Mouse (Mus musculus) CD4-positive, CD25-positive, alpha-beta regulatory T cell, adult 4 months (primary cell): ENCODE data around the gene Apom. TPM values are rescaled to one million over a fixed set of nuclear protein-coding genes. Genes with fewer than 3 reads are reported as not detected.
"Not testable (repeated sequence)": the region's sequence is repeated elsewhere in the genome, so short reads cannot be mapped to it uniquely, and the experiment has no call there.

Experiments
- ATAC-seq: one replicate; pipeline ENCODE4 v1.8.0; 2017
- polyA plus RNA-seq, 2 experiments: library from polyadenylated mRNA; unstranded; fragments of 100-300 nt; shearing (Covaris generic); gene quantifications; one replicate each; pipeline ENCODE4 v1.2.1; 2017

Apom gene
- polyA plus RNA-seq, 2 experiments from 2014 or later: 0.32 TPM; not detected in 1

DNA sequence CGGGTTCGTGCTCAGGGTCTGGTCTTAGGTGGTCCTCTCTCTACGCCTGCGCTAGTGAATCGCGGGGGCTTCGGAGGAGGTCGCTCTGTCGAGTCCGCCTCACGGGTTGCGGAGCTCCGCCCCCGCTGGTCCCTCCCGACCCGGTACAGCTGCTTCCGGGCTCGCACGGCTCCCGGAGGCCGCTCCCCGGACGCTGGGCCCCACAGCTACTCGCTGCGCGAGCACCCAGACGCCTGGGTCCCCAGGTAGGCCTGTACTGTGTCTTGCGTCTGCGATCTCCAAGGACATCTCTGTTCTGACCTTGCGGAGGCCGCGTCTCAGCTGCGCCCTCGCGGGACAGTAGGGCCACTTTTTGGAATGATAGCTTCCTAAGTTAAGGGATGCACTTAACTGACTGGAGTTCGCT is 5.6 kb downstream of the Apom start, which contains the start of gene D17H6S53E:
TSS of gene D17H6S53E (plus strand) at position 168 of the 406 bp plus-strand sequence.
- peak; percentile 75 for ATAC-seq

GRCm38 (mm10) chr17:35125578-35125977 is 6.3 kb downstream of the Apom start:
- ATAC-seq: no peak

GRCm38 (mm10) chr17:35125081-35125480 is 6.8 kb downstream of the Apom start:
- ATAC-seq: no peak

- ATAC-seq: not testable (repeated sequence)
Observed at GRCm38 (mm10) chr17:35124261-35124896, 7.5 kb downstream of the Apom start.

- not testable (repeated sequence) for ATAC-seq
Observed at GRCm38 (mm10) chr17:35123287-35123686, 8.6 kb downstream of the Apom start.

DNA sequence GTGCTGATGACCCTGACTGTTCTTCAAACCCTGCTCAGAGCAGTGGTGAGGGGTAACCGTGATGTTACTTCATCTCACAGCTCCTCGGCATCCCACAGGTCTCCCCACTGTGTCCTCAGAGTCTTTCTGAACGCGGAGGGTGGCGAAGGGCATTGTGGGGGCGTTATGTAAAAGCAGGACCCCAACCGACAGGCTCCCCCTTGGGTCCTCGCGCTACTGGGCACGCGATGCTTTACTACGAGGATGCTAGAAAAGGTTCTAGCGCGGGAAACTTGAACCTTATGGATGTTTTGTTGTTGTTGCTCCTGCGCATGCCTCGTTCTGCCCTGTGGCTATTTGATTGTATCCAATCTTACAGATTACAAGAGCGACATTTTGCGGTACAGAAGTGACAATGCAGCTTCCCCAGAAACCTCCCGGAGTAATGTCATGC is 10.0 kb downstream of the Apom start, which contains the start of gene Csnk2b:
TSS of gene Csnk2b (minus strand) at position 183 of the 433 bp plus-strand sequence.
- ATAC-seq: no peak

GRCm38 (mm10) chr17:35121143-35121799 is 10.6 kb downstream of the Apom start, which contains the start of gene Gpank1:
TSS of gene Gpank1 (plus strand) at chr17:35121455.
- ATAC-seq: peak; percentile 95

DNA sequence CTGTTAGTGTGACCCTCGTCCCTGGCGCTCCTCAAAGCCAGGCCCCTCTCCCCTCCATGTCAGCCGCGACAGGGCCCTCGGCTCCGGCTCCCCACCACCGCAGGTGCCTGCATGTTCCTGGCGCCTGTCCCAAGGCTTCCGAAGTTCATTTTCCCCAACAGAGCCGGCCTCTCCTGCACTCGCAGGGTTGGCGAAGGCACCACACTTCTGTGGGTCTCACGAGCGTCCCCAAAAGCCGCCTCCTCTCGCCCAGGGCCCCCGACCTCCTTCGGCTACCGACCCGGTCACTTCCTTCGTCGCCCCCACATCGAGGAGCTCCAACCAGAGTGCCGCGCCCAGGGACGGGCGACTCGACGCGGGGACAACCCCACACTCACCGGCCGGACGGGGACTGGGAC is 11.1 kb downstream of the Apom start:
- no peak for ATAC-seq

GRCm38 (mm10) chr17:35115046-35116019 is 16.5 kb downstream of the Apom start, which contains the start of gene Ly6g5b:
TSS of gene Ly6g5b (minus strand) at chr17:35115428.
- peak; percentile 70 for ATAC-seq

DNA sequence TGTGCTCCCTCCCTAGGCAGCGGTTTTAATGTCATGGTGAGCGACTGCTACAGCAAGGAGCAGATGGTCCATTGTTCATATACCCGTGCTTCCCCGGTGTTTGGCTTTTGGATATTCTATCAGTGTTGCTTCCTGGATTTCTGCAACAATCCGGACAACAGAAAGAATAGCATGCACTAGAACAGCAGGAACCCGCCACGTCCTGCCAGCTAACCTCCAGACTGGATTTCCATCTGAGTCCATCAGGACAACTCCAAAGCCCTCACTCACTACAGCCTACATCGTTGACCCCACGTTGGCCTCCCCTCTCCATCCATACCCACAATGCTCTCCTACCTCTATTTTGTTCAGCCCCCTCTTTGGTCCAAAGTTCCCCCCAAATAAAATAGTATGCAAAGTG is 20.1 kb downstream of the Apom start:
- no peak for ATAC-seq

DNA sequence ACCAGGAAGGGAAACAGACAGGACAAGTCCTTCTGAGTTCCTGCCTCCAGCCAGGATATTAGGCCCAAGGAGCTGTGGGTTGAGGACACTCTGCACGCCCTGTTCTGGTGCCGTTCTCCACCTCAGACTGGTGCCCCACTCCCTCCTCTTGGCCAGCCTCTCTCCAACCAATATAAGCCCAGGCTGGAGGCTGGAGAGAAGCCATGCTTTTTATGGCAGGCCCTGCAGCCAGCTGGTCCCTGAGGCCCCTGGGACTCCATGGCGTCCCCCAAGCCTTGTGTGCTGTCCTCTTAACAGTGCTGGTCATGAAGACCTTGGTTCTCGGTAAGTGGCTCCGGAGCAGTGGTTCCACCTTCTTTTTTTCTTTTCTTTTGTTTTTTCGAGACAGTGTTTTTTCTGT is 23.8 kb downstream of the Apom start, which contains the start of gene Ly6g5c:
TSS of gene Ly6g5c (plus strand) at position 183 of the 400 bp plus-strand sequence.
- no peak for ATAC-seq

GRCm38 (mm10) chr17:35106522-35106921 is 25.3 kb downstream of the Apom start:
- ATAC-seq: no peak

- ATAC-seq: no peak
Observed at GRCm38 (mm10) chr17:35105740-35106389, 26.0 kb downstream of the Apom start.

DNA sequence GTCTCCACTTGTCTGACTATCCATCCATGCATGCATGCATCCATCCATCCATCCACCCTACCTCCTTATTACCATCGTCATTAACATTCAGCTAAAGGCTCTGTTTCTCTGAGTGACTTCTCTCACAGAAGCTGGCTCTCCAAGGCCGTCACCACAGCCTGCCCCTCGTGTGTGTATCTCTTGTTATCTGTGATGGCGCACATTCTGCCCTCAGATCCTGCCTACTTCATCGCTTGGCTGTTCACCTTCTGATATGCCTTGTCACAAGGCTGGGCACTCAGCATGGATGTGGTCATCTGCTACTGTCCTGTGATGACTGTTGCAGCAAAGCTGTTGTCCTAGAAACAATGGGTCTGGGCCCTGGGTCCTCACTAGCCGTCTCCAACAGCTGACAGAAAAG is 27.1 kb downstream of the Apom start:
- ATAC-seq: no peak

DNA sequence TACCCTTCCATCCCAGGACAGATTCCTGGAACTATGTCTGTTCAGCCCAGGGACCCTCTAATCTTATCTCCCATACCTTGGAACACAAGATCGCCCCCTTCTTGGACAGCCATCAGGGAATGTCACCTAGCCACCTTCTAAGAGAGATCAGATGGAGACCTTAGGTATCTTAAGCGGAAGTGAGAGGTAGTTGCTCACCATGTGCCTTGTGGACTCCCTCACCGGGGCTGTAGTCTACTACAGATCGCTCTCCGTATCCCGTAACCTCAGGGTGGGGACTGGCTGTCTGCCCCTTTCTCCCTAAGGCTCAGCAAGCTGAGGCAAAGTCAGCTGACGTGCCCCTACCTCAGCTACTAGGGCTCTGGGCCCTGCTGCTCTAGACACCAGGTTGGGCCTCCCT is 27.8 kb downstream of the Apom start:
- ATAC-seq: no peak

DNA sequence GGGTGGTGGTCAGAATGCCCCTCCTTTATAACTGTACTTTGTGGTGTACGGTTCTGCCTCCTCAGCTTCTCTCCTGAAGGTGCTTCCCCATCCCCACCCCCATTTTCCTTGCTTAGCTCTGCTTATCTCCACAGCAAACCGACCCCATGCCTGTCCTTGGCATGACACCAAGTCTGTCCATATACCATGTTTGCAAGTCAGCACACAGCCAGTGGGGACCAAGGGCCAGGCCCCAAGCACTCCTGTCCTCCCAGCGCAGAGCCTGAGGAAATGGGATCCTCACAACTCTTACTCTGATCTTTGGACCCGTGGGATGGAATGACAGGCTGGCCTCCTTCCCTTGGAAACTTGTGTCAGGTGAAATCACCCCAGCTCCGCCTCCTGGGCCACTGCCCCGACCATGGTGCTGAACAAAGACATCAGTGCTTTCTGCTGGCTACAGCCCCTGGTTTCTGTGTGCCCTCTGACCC is 28.6 kb downstream of the Apom start:
- ATAC-seq: no peak

DNA sequence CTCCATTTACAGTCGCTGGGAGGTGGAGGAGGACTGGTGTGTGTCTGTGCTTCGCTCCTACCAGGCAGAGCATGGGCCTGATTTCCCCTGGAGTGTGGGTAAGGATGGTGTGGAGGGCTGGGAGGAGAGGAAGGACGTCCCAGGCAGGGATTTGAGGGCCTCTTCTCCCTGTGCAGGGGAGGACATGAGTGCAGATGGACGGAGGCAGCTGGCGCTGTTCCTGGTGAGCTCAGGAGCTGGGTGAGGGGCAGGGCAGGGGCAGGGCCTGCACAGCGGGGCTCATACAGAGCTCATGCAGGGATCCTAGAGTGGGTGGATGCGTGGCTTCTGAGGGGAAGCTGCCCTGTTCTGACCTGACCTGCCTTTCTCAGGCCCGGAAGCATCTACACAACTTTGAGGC is 29.6 kb downstream of the Apom start:
- ATAC-seq: no peak

DNA sequence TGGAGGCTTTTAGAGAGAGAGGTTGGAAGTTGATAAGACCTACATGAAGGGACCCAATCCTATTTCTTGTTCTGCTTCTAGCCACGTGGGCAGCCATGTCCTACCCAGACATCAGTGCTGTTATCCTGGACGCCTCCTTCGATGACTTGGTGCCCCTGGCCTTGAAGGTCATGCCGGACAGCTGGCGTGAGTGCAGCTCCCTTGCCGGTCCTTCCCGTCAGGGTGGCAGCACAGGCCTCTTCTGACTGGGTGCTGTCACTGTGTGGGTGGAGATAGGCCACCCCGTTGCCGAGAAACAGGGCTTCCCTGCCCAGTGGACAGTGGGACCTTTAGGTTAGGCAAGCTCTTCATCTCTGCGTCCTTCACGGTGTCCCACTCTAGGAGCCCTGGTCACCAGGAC is 30.7 kb downstream of the Apom start:
- no peak for ATAC-seq

DNA sequence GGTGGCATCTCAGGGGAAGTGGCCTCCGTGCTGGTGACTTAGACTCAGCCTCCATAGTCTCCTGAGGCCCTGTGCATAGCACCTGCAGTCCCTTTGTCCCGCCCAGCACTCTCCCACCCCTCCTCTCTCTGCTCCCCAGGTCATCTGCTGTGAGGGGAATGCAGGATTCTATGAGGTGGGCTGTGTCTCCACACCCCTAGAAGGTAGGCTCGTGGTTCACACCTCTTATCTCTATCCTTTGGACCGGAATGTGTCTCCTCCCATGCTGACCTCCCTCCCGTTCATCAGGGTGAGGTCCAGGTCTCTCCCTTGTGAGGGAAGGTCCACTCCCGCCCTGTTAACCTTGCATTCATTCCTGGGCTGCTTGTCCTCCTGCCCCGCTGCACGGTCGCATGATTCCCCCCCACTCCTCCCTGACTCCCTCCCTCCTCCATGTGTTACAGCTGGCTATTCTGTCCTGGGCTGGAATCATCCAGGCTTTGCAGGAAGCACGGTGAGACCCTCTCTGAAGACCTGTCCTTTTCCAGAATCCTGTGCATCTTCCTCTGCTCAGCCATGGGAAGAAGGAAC is 31.6 kb downstream of the Apom start:
- no peak for ATAC-seq

DNA sequence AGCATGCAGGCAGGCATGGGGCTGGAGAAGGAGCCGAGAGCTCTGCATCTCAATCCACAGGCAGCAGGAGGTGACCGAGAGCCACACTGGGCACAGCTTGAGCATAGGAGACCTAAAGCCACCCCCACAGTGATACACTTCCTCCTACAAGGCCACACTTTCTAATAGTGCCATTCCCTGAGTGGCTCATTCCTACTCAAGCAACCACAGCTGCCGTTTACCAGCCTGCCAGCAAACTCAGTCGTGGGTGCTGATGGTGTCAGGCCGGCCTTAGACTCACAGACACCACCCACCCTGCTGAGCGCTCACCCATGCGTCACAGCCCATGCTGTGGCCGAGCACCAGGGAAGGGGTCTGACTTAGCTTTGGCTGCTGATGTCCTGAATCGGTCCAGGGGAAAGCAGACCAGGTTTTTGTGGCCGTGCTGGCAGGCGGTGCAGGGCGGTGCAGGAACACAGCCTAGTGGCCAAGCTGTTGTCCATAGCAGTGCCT is 34.6 kb downstream of the Apom start:
- ATAC-seq: no peak

DNA sequence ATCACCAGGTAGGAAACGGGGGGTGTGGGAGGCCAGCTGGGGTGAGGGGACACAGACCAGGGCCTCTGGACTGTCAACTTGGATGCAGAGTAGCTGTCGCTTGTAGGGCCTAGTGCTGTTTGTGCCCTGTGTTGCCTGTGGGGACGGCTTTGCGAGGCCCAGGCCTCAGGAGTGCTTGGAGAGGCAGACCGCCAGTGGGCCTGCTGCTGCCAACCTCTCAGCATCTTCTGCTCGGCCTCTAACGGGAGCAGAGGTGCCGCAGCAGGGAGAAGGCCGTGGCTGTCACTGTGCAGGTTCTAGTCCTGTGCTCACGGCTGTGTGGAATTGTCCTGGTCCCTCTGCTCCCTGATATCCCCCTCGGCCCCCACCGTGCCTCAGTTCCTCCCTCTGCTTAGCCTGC is 35.3 kb downstream of the Apom start:
- ATAC-seq: no peak
